Mouse (Mus musculus) lung, embryonic 14.5 days (tissue): ENCODE measurements around the gene Taco1. TPM values are rescaled to one million over a fixed set of nuclear protein-coding genes. Genes with fewer than 3 reads are reported as not detected.
A peak's percentile ranks its signal among the peaks of the same experiment; 100 is the strongest.

Source experiments
- ATAC-seq: fragments of 200-750 bp; cut with Nextera tagmentation; 2 replicates; pipeline ENCODE4 v1.8.0; 2017; ENCODE audit warnings: mild to moderate bottlenecking, moderate TSS enrichment, moderate library complexity; ENCODE audit not compliant: insufficient read depth
- DNase-seq: peaks from one replicate; pipeline ENCODE4 v3.0.0-alpha.2; 2015
- H3K27ac ChIP-seq: fragments of 300-500 bp; sonication (generic); 2 replicates; pipeline ENCODE4 v1.5.1; 2014; ENCODE audit warnings: low read depth, mild to moderate bottlenecking, moderate library complexity
- H3K27me3 ChIP-seq: fragments of 300-500 bp; sonication (generic); 2 replicates; pipeline ENCODE4 v1.6.1; 2014; ENCODE audit warnings: low read length, control low read depth; ENCODE audit not compliant: insufficient read depth
- H3K36me3 ChIP-seq: fragments of 300-500 bp; sonication (generic); 2 replicates; pipeline ENCODE4 v1.6.1; 2014; ENCODE audit warnings: control low read depth; ENCODE audit not compliant: insufficient read depth
- H3K4me1 ChIP-seq: fragments of 300-500 bp; sonication (generic); 2 replicates; pipeline ENCODE4 v1.6.1; 2014; ENCODE audit warnings: antibody characterized with exemption, control low read depth; ENCODE audit not compliant: insufficient read depth
- H3K4me2 ChIP-seq: fragments of 300-500 bp; sonication (generic); 2 replicates; pipeline ENCODE4 v1.6.1; 2014; ENCODE audit warnings: mild to moderate bottlenecking
- H3K4me3 ChIP-seq: fragments of 300-500 bp; sonication (generic); 2 replicates; pipeline ENCODE4 v1.5.1; 2014; ENCODE audit warnings: low read depth, low read length
- H3K9ac ChIP-seq: fragments of 300-500 bp; sonication (generic); 2 replicates; pipeline ENCODE4 v1.6.1; 2014
- H3K9me3 ChIP-seq: fragments of 300-500 bp; sonication (generic); 2 replicates; pipeline ENCODE4 v1.6.1; 2016; ENCODE audit warnings: low read depth, low read length, control low read depth
- CTCF ChIP-seq: IDR thresholded peaks from 2 replicates; pipeline ENCODE4 v1.5.1; 2016; ENCODE audit warnings: antibody characterized with exemption, low read depth
- WGBS: fragments of 180-500 bp; shearing (Covaris S2); extraction: QIAGEN DNeasy Blood & Tissue Kit; methylation state at CpG from one replicate; pipeline ENCODE4 v1.1.7; 2014; 5-methylcytosine and 5-hydroxymethylcytosine counted together
- polyA plus RNA-seq: library from polyadenylated mRNA; unstranded; fragments of >200 nt; fragmentation: Nextera tagmentation; extraction: Ambion mirVana; gene quantifications from 2 replicates; pipeline ENCODE4 v1.2.1, GENCODE M21; 2014

Taco1 gene
- polyA plus RNA-seq, 1 experiment from 2014 or later, result 9.5 TPM

GRCm38 (mm10) chr11:106083708-106084701 is 18.1 kb downstream of the Taco1 start, which contains the start of gene Map3k3:
Map3k3 (plus strand) TSS chr11:106084613.
- DNase-seq, result peak; percentile 99
- peak; percentile 99 for ATAC-seq
- peak; percentile 50 for TF ChIP-seq CTCF
- peak within 1 kb of the TSS; percentile 99 for H3K27ac ChIP-seq
- no peaks in the 10 kb centered on the region for H3K27me3 ChIP-seq
- H3K4me3 ChIP-seq, result peak within 1 kb of the TSS; percentile 94
- H3K36me3 ChIP-seq, result no peaks in the 10 kb centered on the region
- WGBS, result under 1% methylated on average over 69 of the region's 69 CpGs
- no peaks in the 10 kb centered on the region for H3K9me3 ChIP-seq
- peak within 1 kb of the TSS; percentile 76 for H3K4me2 ChIP-seq
- peaks cover 3% of the 10 kb centered on the region; the same call in 1 of the 2 replicates for H3K4me1 ChIP-seq
- peak within 1 kb of the TSS; percentile 86 for H3K9ac ChIP-seq

- DNase-seq (peak; percentile 85), ATAC-seq (peak; percentile 72)
- H3K27ac ChIP-seq, result peak overlapping the region; percentile 99
- H3K4me1 ChIP-seq, result peaks cover 3% of the 10 kb centered on the region; the same call in 1 of the 2 replicates
- H3K9me3 ChIP-seq, result no peaks in the 10 kb centered on the region
- H3K27me3 ChIP-seq, result no peaks in the 10 kb centered on the region
- H3K36me3 ChIP-seq, result no peaks in the 10 kb centered on the region
- peak overlapping the region; percentile 86 for H3K9ac ChIP-seq
- peak overlapping the region; percentile 76 for H3K4me2 ChIP-seq
- WGBS, result under 1% methylated on average over 59 of the region's 61 CpGs
- no peak for TF ChIP-seq CTCF
- H3K4me3 ChIP-seq, result peak overlapping the region; percentile 94
Measured at GRCm38 (mm10) chr11:106084911-106085561, 19.2 kb downstream of the Taco1 start.

GRCm38 (mm10) chr11:106098223-106098622 is 32.4 kb downstream of the Taco1 start:
- no peak overlapping the region for H3K4me3 ChIP-seq
- peak; percentile 53 for DNase-seq
- H3K27me3 ChIP-seq, result no peaks in the 10 kb centered on the region
- no peak overlapping the region for H3K4me2 ChIP-seq
- H3K36me3 ChIP-seq, result peaks cover 12% of the 10 kb centered on the region; the same call in 1 of the 2 replicates
- H3K4me1 ChIP-seq, result no peaks in the 10 kb centered on the region
- TF ChIP-seq CTCF, result no peak
- no peak overlapping the region for H3K9ac ChIP-seq
- H3K27ac ChIP-seq, result 0 out of 2 replicates have a peak overlapping the region, but pooled peaks have one; percentile 16
- H3K9me3 ChIP-seq, result no peaks in the 10 kb centered on the region
- 80% methylated on average over 1 of the region's 1 CpGs for WGBS
- no peak for ATAC-seq

- WGBS, result 84% methylated on average over 3 of the region's 3 CpGs
- Histone ChIP-seq H3K4me3 (no peak overlapping the region), H3K9me3 (no peaks in the 10 kb centered on the region), H3K27me3 (no peaks in the 10 kb centered on the region), H3K9ac (no peak overlapping the region), H3K4me2 (no peak overlapping the region), H3K36me3 (peaks cover 17% of the 10 kb centered on the region; the same call in 1 of the 2 replicates), H3K4me1 (no peaks in the 10 kb centered on the region), H3K27ac (no peak overlapping the region)
- DNase-seq (no peak), ATAC-seq (no peak)
- no peak for TF ChIP-seq CTCF
Measured at GRCm38 (mm10) chr11:106102866-106103265, 37.0 kb downstream of the Taco1 start.

- no peaks in the 10 kb centered on the region for H3K9me3 ChIP-seq
- no peak overlapping the region for H3K4me3 ChIP-seq
- H3K36me3 ChIP-seq, result peaks cover 17% of the 10 kb centered on the region; the same call in 1 of the 2 replicates
- WGBS, result 81% methylated on average over 8 of the region's 8 CpGs
- no peak for TF ChIP-seq CTCF
- H3K4me1 ChIP-seq, result no peaks in the 10 kb centered on the region
- DNase-seq, result no peak
- H3K4me2 ChIP-seq, result no peak overlapping the region
- no peak overlapping the region for H3K9ac ChIP-seq
- no peaks in the 10 kb centered on the region for H3K27me3 ChIP-seq
- ATAC-seq, result no peak
- H3K27ac ChIP-seq, result no peak overlapping the region
Measured at GRCm38 (mm10) chr11:106106047-106106587, 40.3 kb downstream of the Taco1 start.

- DNase-seq, result no peak
- TF ChIP-seq CTCF, result no peak
Measured at GRCm38 (mm10) chr11:106111688-106112087, 45.8 kb downstream of the Taco1 start.

More at GRCm38 (mm10) chr11:106111688-106112087, 45.8 kb downstream of the Taco1 start:
- no peak for ATAC-seq
- no peak overlapping the region for H3K9ac ChIP-seq
- H3K4me2 ChIP-seq, result no peak overlapping the region
- H3K9me3 ChIP-seq, result no peaks in the 10 kb centered on the region
- no peak overlapping the region for H3K4me3 ChIP-seq
- H3K27me3 ChIP-seq, result no peaks in the 10 kb centered on the region
- H3K36me3 ChIP-seq, result peaks cover 26% of the 10 kb centered on the region
- no peak overlapping the region for H3K27ac ChIP-seq
- no peaks in the 10 kb centered on the region for H3K4me1 ChIP-seq
